Mouse (Mus musculus): ENCODE measurements around the gene Itga6.
"Not testable (repeated sequence)": the region's sequence is repeated elsewhere in the genome, so short reads cannot be mapped to it uniquely, and the experiment has no call there.

Itga6 gene

GRCm38 (mm10) chr2:71843316-71843715 is 97.9 kb downstream of the Itga6 start:
- no peak for DNase-seq (ENCODE audit: low read depth, low spot score)

GRCm38 (mm10) chr2:71844906-71845305 is 99.5 kb downstream of the Itga6 start:
- DNase-seq (ENCODE audit: low read depth, low spot score) = no peak

GRCm38 (mm10) chr2:71852161-71852560 is 106.7 kb downstream of the Itga6 start:
- not testable (repeated sequence) for DNase-seq (ENCODE audit: low read depth, low spot score)

GRCm38 (mm10) chr2:71855076-71855475 is 109.7 kb downstream of the Itga6 start:
- no peak for DNase-seq (ENCODE audit: low read depth, low spot score)

GRCm38 (mm10) chr2:71863531-71864173 is 118.2 kb downstream of the Itga6 start:
- no peak for DNase-seq (ENCODE audit: low read depth, low spot score)

- peak; percentile 34 for DNase-seq (ENCODE audit: low read depth, low spot score)
Measured at GRCm38 (mm10) chr2:71865022-71865421, 119.6 kb downstream of the Itga6 start.

- no peak for DNase-seq (ENCODE audit: low read depth, low spot score)
Measured at GRCm38 (mm10) chr2:71865935-71866334, 120.5 kb downstream of the Itga6 start.

GRCm38 (mm10) chr2:71866565-71866964 is 121.1 kb downstream of the Itga6 start:
- DNase-seq (ENCODE audit: low read depth, low spot score) = no peak

GRCm38 (mm10) chr2:71867019-71867418 is 121.6 kb downstream of the Itga6 start:
- DNase-seq (ENCODE audit: low read depth, low spot score) = no peak

GRCm38 (mm10) chr2:71867480-71867879 is 122.1 kb downstream of the Itga6 start:
- no peak for DNase-seq (ENCODE audit: low read depth, low spot score)

GRCm38 (mm10) chr2:71868256-71868655 is 122.8 kb downstream of the Itga6 start:
- no peak for DNase-seq (ENCODE audit: low read depth, low spot score)

- no peak for DNase-seq (ENCODE audit: low read depth, low spot score)
Measured at GRCm38 (mm10) chr2:71872141-71872540, 126.7 kb downstream of the Itga6 start.

GRCm38 (mm10) chr2:71872801-71873443 is 127.5 kb downstream of the Itga6 start, which contains the start of gene Pdk1:
Gene Pdk1, plus strand, starts transcription at chr2:71873224.
- DNase-seq (ENCODE audit: low read depth, low spot score) = peak; percentile 91

- peak; percentile 20 for DNase-seq (ENCODE audit: low read depth, low spot score)
Measured at GRCm38 (mm10) chr2:71873474-71874322, 128.3 kb downstream of the Itga6 start.

- DNase-seq (ENCODE audit: low read depth, low spot score) = no peak
Measured at GRCm38 (mm10) chr2:71874422-71874821, 129.0 kb downstream of the Itga6 start.

- no peak for DNase-seq (ENCODE audit: low read depth, low spot score)
Measured at GRCm38 (mm10) chr2:71874836-71875235, 129.4 kb downstream of the Itga6 start.

GRCm38 (mm10) chr2:71877865-71878264 is 132.4 kb downstream of the Itga6 start:
- DNase-seq (ENCODE audit: low read depth, low spot score) = no peak

- DNase-seq (ENCODE audit: low read depth, low spot score) = no peak
Measured at GRCm38 (mm10) chr2:71878441-71878840, 133.0 kb downstream of the Itga6 start.

GRCm38 (mm10) chr2:71878943-71879342 is 133.5 kb downstream of the Itga6 start:
- no peak for DNase-seq (ENCODE audit: low read depth, low spot score)

- DNase-seq (ENCODE audit: low read depth, low spot score) = no peak
Measured at GRCm38 (mm10) chr2:71882914-71883651, 137.7 kb downstream of the Itga6 start.

- DNase-seq (ENCODE audit: low read depth, low spot score) = no peak
Measured at GRCm38 (mm10) chr2:71887269-71887668, 141.9 kb downstream of the Itga6 start.

GRCm38 (mm10) chr2:71888437-71888836 is 143.0 kb downstream of the Itga6 start:
- no peak for DNase-seq (ENCODE audit: low read depth, low spot score)

Measured in brain, embryonic 18.5 days (tissue).